Mouse (Mus musculus): ENCODE data around the gene Agpat3.

GRCm38 (mm10) chr10:78317270-78317923 is 34.9 kb downstream of the Agpat3 start:
- TF ChIP-seq CTCF (IDR thresholded peaks at IDR 0.05; ENCODE audit: low read depth) = no peak
- TF ChIP-seq EP300 (optimal IDR thresholded peaks at IDR 0.05) = no peak
